Mouse (Mus musculus): ENCODE measurements around the gene Ugt1a6b. TPM values are rescaled to one million over a fixed set of nuclear protein-coding genes. Genes with fewer than 3 reads are reported as not detected.
"Not testable (repeated sequence)": the region's sequence is repeated elsewhere in the genome, so short reads cannot be mapped to it uniquely, and the experiment has no call there.

Gene Ugt1a6b
- polyA plus RNA-seq, 1 experiment from 2014 or later: 0.48 TPM

GRCm38 (mm10) chr1:88130223-88130622 lies 27.2 kb downstream of the Ugt1a6b start:
- peaks cover 11% of the 10 kb centered on the region for H3K4me1 ChIP-seq
- WGBS: 90% methylated on average over 1 of the region's 1 CpGs
- not testable (repeated sequence) for H3K9ac ChIP-seq; H3K27me3 ChIP-seq; H3K36me3 ChIP-seq (ENCODE audit: poor library complexity, severe bottlenecking); H3K9me3 ChIP-seq (replicated peaks); H3K4me2 ChIP-seq; H3K4me3 ChIP-seq; H3K27ac ChIP-seq; ATAC-seq

GRCm38 (mm10) chr1:88133908-88134456 lies 30.9 kb downstream of the Ugt1a6b start:
- no peaks in the 10 kb centered on the region for H3K36me3 ChIP-seq (ENCODE audit: poor library complexity, severe bottlenecking)
- H3K4me1 ChIP-seq: peaks cover 11% of the 10 kb centered on the region
- 0 out of 2 replicates have a peak, but pooled peaks have one; percentile 16 for ATAC-seq
- H3K27me3 ChIP-seq: no peaks in the 10 kb centered on the region
- no peak overlapping the region for H3K4me3 ChIP-seq
- H3K9me3 ChIP-seq (replicated peaks): no peaks in the 10 kb centered on the region
- peak overlapping the region; percentile 31; the same call in 1 of the 2 replicates for H3K27ac ChIP-seq
- H3K4me2 ChIP-seq: no peak overlapping the region
- 33% methylated on average over 3 of the region's 3 CpGs for WGBS
- H3K9ac ChIP-seq: no peak overlapping the region

- H3K27me3 ChIP-seq; H3K4me3 ChIP-seq; H3K9ac ChIP-seq; H3K36me3 ChIP-seq (ENCODE audit: poor library complexity, severe bottlenecking); H3K4me2 ChIP-seq; H3K9me3 ChIP-seq (replicated peaks): not testable (repeated sequence)
- peak; percentile 68 for ATAC-seq
- WGBS: 43% methylated on average over 5 of the region's 5 CpGs
- Histone ChIP-seq H3K4me1 (peaks cover 11% of the 10 kb centered on the region), H3K27ac (peak within 1 kb of the TSS; percentile 31; the same call in 1 of the 2 replicates)
Observed at GRCm38 (mm10) chr1:88134457-88135011, 31.5 kb downstream of the Ugt1a6b start, which contains the start of gene Ugt1a6a. TSS of gene Ugt1a6a (plus strand) at chr1:88134809.

GRCm38 (mm10) chr1:88135229-88135904 lies 32.3 kb downstream of the Ugt1a6b start:
- 82% methylated on average over 5 of the region's 6 CpGs for WGBS
- ATAC-seq: not testable (repeated sequence)

GRCm38 (mm10) chr1:88136646-88137045 lies 33.6 kb downstream of the Ugt1a6b start:
- no peak overlapping the region for H3K9ac ChIP-seq
- H3K4me1 ChIP-seq: peaks cover 11% of the 10 kb centered on the region
- H3K9me3 ChIP-seq (replicated peaks): no peaks in the 10 kb centered on the region
- no peaks in the 10 kb centered on the region for H3K36me3 ChIP-seq (ENCODE audit: poor library complexity, severe bottlenecking)
- WGBS: 76% methylated on average over 2 of the region's 2 CpGs
- H3K27ac ChIP-seq: no peak overlapping the region
- no peak for ATAC-seq
- no peak overlapping the region for H3K4me3 ChIP-seq
- H3K27me3 ChIP-seq: no peaks in the 10 kb centered on the region
- no peak overlapping the region for H3K4me2 ChIP-seq

More at GRCm38 (mm10) chr1:88135229-88135904, 32.3 kb downstream of the Ugt1a6b start:
- not testable (repeated sequence) for H3K36me3 ChIP-seq (ENCODE audit: poor library complexity, severe bottlenecking); H3K4me3 ChIP-seq; H3K9me3 ChIP-seq (replicated peaks); H3K27ac ChIP-seq; H3K27me3 ChIP-seq; H3K4me2 ChIP-seq; H3K9ac ChIP-seq
- peaks cover 11% of the 10 kb centered on the region for H3K4me1 ChIP-seq

GRCm38 (mm10) chr1:88137264-88137663 lies 34.2 kb downstream of the Ugt1a6b start:
- 86% methylated on average over 3 of the region's 3 CpGs for WGBS
- no peaks in the 10 kb centered on the region for H3K9me3 ChIP-seq (replicated peaks)
- no peak for ATAC-seq

GRCm38 (mm10) chr1:88138145-88138544 lies 35.1 kb downstream of the Ugt1a6b start:
- Histone ChIP-seq H3K4me3 (no peak overlapping the region), H3K9me3 (replicated peaks) (no peaks in the 10 kb centered on the region), H3K9ac (no peak overlapping the region), H3K4me2 (no peak overlapping the region), H3K4me1 (peaks cover 11% of the 10 kb centered on the region), H3K27ac (no peak overlapping the region), H3K36me3 (ENCODE audit: poor library complexity, severe bottlenecking) (no peaks in the 10 kb centered on the region), H3K27me3 (no peaks in the 10 kb centered on the region)
- ATAC-seq: no peak
- WGBS: 93% methylated on average over 1 of the region's 1 CpGs

More at GRCm38 (mm10) chr1:88137264-88137663, 34.2 kb downstream of the Ugt1a6b start:
- H3K9ac ChIP-seq: no peak overlapping the region
- no peak overlapping the region for H3K4me2 ChIP-seq
- H3K4me1 ChIP-seq: peaks cover 11% of the 10 kb centered on the region
- H3K27me3 ChIP-seq: no peaks in the 10 kb centered on the region
- no peak overlapping the region for H3K4me3 ChIP-seq
- H3K36me3 ChIP-seq (ENCODE audit: poor library complexity, severe bottlenecking): no peaks in the 10 kb centered on the region
- H3K27ac ChIP-seq: no peak overlapping the region

GRCm38 (mm10) chr1:88140492-88140891 lies 37.4 kb downstream of the Ugt1a6b start:
- H3K27ac ChIP-seq; H3K36me3 ChIP-seq (ENCODE audit: poor library complexity, severe bottlenecking); H3K4me3 ChIP-seq; H3K4me1 ChIP-seq; H3K4me2 ChIP-seq; H3K9me3 ChIP-seq (replicated peaks); H3K27me3 ChIP-seq; ATAC-seq; H3K9ac ChIP-seq: not testable (repeated sequence)
- 72% methylated on average over 1 of the region's 1 CpGs for WGBS

GRCm38 (mm10) chr1:88143966-88144675 lies 41.1 kb downstream of the Ugt1a6b start:
- H3K9ac ChIP-seq; H3K4me3 ChIP-seq; H3K36me3 ChIP-seq (ENCODE audit: poor library complexity, severe bottlenecking); H3K4me1 ChIP-seq; H3K4me2 ChIP-seq; H3K9me3 ChIP-seq (replicated peaks); H3K27ac ChIP-seq; H3K27me3 ChIP-seq: not testable (repeated sequence)
- ATAC-seq: peak; percentile 33; the same call in 1 of the 2 replicates
- WGBS: 3% methylated on average over 5 of the region's 5 CpGs

- not testable (repeated sequence) for H3K4me2 ChIP-seq; H3K9me3 ChIP-seq (replicated peaks); ATAC-seq; H3K4me1 ChIP-seq; H3K9ac ChIP-seq; H3K4me3 ChIP-seq; H3K27ac ChIP-seq; H3K36me3 ChIP-seq (ENCODE audit: poor library complexity, severe bottlenecking); H3K27me3 ChIP-seq
- WGBS: 76% methylated on average over 2 of the region's 2 CpGs
Observed at GRCm38 (mm10) chr1:88145278-88145677, 42.2 kb downstream of the Ugt1a6b start.

- H3K27ac ChIP-seq; H3K27me3 ChIP-seq; H3K9me3 ChIP-seq (replicated peaks); H3K4me3 ChIP-seq; H3K9ac ChIP-seq; H3K4me2 ChIP-seq; H3K36me3 ChIP-seq (ENCODE audit: poor library complexity, severe bottlenecking); ATAC-seq; H3K4me1 ChIP-seq: not testable (repeated sequence)
- whole genome bisulfite sequencing: 74% methylated on average over 2 of the region's 2 CpGs
Observed at GRCm38 (mm10) chr1:88150133-88150532, 47.1 kb downstream of the Ugt1a6b start.

GRCm38 (mm10) chr1:88158430-88158829 lies 55.4 kb downstream of the Ugt1a6b start:
- H3K4me2 ChIP-seq: no peak overlapping the region
- 94% methylated on average over 2 of the region's 2 CpGs for WGBS

More at GRCm38 (mm10) chr1:88158430-88158829, 55.4 kb downstream of the Ugt1a6b start:
- H3K36me3 ChIP-seq (ENCODE audit: poor library complexity, severe bottlenecking): no peaks in the 10 kb centered on the region
- H3K27ac ChIP-seq: no peak overlapping the region
- H3K4me3 ChIP-seq: no peak overlapping the region
- H3K9ac ChIP-seq: no peak overlapping the region
- H3K27me3 ChIP-seq: no peaks in the 10 kb centered on the region
- no peaks in the 10 kb centered on the region for H3K9me3 ChIP-seq (replicated peaks)
- H3K4me1 ChIP-seq: no peaks in the 10 kb centered on the region
- no peak for ATAC-seq
